Mouse (Mus musculus): Measurements from ENCODE around the gene Rb1. TPM values are rescaled to one million over a fixed set of nuclear protein-coding genes. Genes with fewer than 3 reads are reported as not detected.

Gene Rb1
- polyA plus RNA-seq, 1 experiment from 2014 or later = 14.4 TPM

DNA sequence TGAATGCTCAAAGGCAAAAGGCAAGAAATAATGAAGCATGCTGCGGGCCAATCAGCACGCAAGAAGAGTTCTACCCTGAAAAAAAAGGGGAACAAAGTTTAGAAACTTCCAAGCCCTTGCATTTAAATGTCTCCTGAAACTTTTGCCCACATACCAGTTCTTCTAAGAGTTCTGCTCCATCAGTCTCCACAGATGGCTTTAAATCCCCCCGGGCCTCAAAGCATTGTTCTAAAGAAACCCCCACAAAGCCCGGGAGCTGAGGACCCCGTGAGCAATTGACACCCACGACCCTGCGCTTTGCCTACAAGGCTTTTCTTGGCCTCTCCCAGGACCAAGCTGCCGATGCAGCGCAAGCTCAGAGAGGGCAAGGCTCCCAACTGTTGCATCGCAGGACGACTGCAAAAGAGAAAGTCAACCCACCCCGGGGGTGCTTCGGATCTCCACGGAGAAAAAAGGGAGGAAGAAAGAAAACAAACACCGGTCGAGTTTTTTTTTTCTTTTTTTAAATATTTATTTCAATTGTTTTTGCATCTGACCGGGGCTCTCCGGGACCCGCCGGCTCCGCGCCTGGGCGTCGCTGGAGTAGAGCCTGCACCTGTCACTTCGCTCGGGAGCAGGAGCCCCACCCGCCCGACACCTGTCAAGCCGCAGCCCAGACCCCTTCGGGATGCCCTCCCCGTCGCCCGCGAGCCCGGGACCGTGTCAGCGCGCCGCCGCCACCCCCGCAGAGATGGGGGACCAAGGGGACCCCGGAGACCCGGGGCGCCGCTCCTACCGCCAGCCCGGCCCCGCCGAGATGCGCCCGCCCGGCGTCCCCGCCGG, 777 bp downstream of the Rb1 start:
- H3K36me3 ChIP-seq (ENCODE audit: control insufficient read depth, insufficient read depth, low read length) = no peaks in the 10 kb centered on the region

DNA sequence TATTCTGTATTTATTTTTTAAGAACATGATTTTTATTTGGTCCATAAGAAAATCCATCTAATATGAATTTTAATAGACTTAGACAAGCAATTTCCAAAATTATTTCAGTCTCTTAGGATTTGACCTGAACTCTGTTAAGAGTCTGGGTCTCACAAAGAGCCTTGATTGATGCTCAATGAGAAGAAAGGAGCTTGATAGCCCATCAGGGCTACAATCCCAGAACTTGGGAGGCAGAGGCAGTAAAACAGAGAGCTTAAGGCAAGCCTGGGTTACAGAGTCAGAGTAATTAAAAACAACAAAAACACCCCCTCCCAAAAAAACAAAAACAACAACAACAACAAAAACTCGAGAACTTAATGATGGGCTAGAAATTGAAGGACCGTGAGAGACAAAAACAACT, 1.7 kb downstream of the Rb1 start:
- Histone ChIP-seq H3K27ac (ENCODE audit: low read length) (no peak overlapping the region), H3K4me2 (ENCODE audit: low read depth, low read length) (no peak overlapping the region), H3K9ac (ENCODE audit: low read length) (no peak overlapping the region), H3K9me3 (ENCODE audit: control insufficient read depth, low read length) (no peaks in the 10 kb centered on the region), H3K36me3 (ENCODE audit: control insufficient read depth, insufficient read depth, low read length) (no peaks in the 10 kb centered on the region), H3K4me3 (ENCODE audit: low read length) (no peak overlapping the region), H3K4me1 (replicated peaks; ENCODE audit: control insufficient read depth, insufficient read depth, low read length) (peaks cover 4% of the 10 kb centered on the region), H3K27me3 (ENCODE audit: control insufficient read depth, insufficient read depth, low read depth, low read length) (no peaks in the 10 kb centered on the region)
- no peak for ATAC-seq (ENCODE audit: low read depth)
- WGBS = 76% methylated on average over 2 of the region's 2 CpGs

More for the DNA sequence above, 777 bp downstream of the Rb1 start:
- H3K4me1 ChIP-seq (replicated peaks; ENCODE audit: control insufficient read depth, insufficient read depth, low read length) = peaks cover 4% of the 10 kb centered on the region
- H3K27ac ChIP-seq (ENCODE audit: low read length) = peak overlapping the region; percentile 90
- H3K4me2 ChIP-seq (ENCODE audit: low read depth, low read length) = peak overlapping the region; percentile 91
- peak; percentile 36 for ATAC-seq (ENCODE audit: low read depth)
- peak overlapping the region; percentile 88 for H3K4me3 ChIP-seq (ENCODE audit: low read length)
- under 1% methylated on average over 43 of the region's 55 CpGs for WGBS
- no peaks in the 10 kb centered on the region for H3K27me3 ChIP-seq (ENCODE audit: control insufficient read depth, insufficient read depth, low read depth, low read length)
- peak overlapping the region; percentile 73 for H3K9ac ChIP-seq (ENCODE audit: low read length)
- H3K9me3 ChIP-seq (ENCODE audit: control insufficient read depth, low read length) = no peaks in the 10 kb centered on the region

DNA sequence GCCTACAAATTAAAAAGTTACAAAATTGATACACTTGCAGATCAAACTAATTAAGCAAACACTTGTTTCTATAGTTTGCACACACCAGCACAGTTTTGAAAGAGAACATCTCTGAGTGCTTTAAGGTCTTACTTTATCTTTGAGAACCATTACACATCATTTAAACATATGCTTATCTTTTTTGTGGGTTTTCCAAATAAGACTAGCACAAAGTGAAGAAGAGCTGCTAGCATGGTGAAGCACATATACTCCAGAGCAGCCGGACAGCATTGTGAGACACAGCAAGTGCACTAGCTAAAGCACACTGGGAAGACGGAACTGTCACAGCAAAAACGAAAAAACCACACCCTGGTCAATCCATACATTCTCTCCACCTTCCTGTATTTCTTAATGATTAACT, 3.5 kb downstream of the Rb1 start:
- no peaks in the 10 kb centered on the region for H3K9me3 ChIP-seq (ENCODE audit: control insufficient read depth, low read length)
- peaks cover 4% of the 10 kb centered on the region for H3K4me1 ChIP-seq (replicated peaks; ENCODE audit: control insufficient read depth, insufficient read depth, low read length)
- H3K4me3 ChIP-seq (ENCODE audit: low read length) = no peak overlapping the region
- no peak for ATAC-seq (ENCODE audit: low read depth)
- H3K9ac ChIP-seq (ENCODE audit: low read length) = no peak overlapping the region
- H3K27me3 ChIP-seq (ENCODE audit: control insufficient read depth, insufficient read depth, low read depth, low read length) = no peaks in the 10 kb centered on the region
- H3K36me3 ChIP-seq (ENCODE audit: control insufficient read depth, insufficient read depth, low read length) = no peaks in the 10 kb centered on the region
- no peak overlapping the region for H3K27ac ChIP-seq (ENCODE audit: low read length)
- no peak overlapping the region for H3K4me2 ChIP-seq (ENCODE audit: low read depth, low read length)
- 79% methylated on average over 3 of the region's 3 CpGs for WGBS

DNA sequence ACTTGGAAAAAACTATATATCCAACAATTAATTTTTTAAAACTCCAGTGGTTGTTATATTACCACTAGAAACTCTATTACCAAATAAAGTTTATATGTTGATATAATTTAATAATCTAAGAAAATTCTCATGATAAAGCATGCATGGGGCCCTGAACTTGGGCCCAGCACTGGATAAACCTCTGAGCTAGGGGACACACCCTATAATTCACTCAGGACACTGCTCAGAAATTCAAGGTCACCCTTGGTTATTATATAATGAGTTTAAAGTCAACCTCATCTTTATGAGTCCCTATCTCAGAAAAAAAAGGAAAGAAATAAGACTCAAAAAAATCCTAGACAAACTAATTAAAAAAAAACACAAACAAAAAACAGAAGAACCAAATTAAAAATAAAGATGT, 8.7 kb downstream of the Rb1 start:
- Histone ChIP-seq H3K9me3 (ENCODE audit: control insufficient read depth, low read length) (no peaks in the 10 kb centered on the region), H3K36me3 (ENCODE audit: control insufficient read depth, insufficient read depth, low read length) (no peaks in the 10 kb centered on the region), H3K4me1 (replicated peaks; ENCODE audit: control insufficient read depth, insufficient read depth, low read length) (no peaks in the 10 kb centered on the region), H3K4me2 (ENCODE audit: low read depth, low read length) (no peak overlapping the region), H3K4me3 (ENCODE audit: low read length) (no peak overlapping the region), H3K27ac (ENCODE audit: low read length) (no peak overlapping the region), H3K9ac (ENCODE audit: low read length) (no peak overlapping the region), H3K27me3 (ENCODE audit: control insufficient read depth, insufficient read depth, low read depth, low read length) (no peaks in the 10 kb centered on the region)
- ATAC-seq (ENCODE audit: low read depth) = no peak

DNA sequence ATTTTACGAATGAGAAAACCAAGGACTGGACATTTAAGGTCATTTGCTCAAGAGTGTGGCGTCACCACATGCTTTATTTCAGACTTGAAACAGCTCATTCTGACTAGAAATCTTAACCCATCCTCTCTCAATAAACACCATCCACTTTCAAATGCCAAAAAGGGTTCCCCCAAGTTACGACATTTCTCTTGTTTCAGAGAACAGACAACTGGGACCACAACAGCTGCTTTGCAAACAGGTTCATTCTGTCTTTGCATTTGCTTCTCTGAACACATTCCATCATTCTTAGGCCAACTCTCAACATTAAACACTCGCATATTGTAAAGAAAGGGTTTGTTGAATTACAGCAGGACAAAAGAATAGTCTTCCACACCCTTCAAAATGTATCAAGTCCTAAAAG, 11.8 kb downstream of the Rb1 start:
- Histone ChIP-seq H3K27ac (ENCODE audit: low read length) (no peak overlapping the region), H3K36me3 (ENCODE audit: control insufficient read depth, insufficient read depth, low read length) (no peaks in the 10 kb centered on the region)

DNA sequence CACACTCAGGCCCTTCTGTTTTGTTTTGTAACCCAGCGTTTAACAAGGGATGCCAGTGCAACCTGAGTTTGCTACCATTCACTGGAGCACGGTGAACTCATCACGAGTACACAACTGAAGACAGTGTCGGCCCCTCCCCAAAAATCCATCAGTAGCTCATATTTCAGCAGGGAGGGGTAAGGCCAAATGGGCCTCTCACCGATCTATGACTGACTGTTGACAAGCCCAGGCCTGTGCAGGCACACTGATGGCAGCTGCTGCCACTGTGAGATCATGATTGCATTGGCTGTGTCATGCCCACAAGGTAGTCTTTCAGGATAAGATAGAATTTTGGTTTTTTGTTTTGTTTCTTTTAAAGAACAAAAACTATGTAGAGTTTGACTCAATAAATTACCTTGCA, 12.2 kb downstream of the Rb1 start:
- no peaks in the 10 kb centered on the region for H3K9me3 ChIP-seq (ENCODE audit: control insufficient read depth, low read length)
- no peak overlapping the region for H3K4me2 ChIP-seq (ENCODE audit: low read depth, low read length)
- no peaks in the 10 kb centered on the region for H3K27me3 ChIP-seq (ENCODE audit: control insufficient read depth, insufficient read depth, low read depth, low read length)
- no peaks in the 10 kb centered on the region for H3K4me1 ChIP-seq (replicated peaks; ENCODE audit: control insufficient read depth, insufficient read depth, low read length)
- H3K9ac ChIP-seq (ENCODE audit: low read length) = no peak overlapping the region
- no peak overlapping the region for H3K4me3 ChIP-seq (ENCODE audit: low read length)
- ATAC-seq (ENCODE audit: low read depth) = 0 out of 2 replicates have a peak, but pooled peaks have one; percentile 26
- H3K27ac ChIP-seq (ENCODE audit: low read length) = no peak overlapping the region
- 30% methylated on average over 5 of the region's 5 CpGs for WGBS
- no peaks in the 10 kb centered on the region for H3K36me3 ChIP-seq (ENCODE audit: control insufficient read depth, insufficient read depth, low read length)

More for the DNA sequence above, 11.8 kb downstream of the Rb1 start:
- 67% methylated on average over 4 of the region's 4 CpGs for WGBS
- H3K4me1 ChIP-seq (replicated peaks; ENCODE audit: control insufficient read depth, insufficient read depth, low read length) = no peaks in the 10 kb centered on the region
- H3K9me3 ChIP-seq (ENCODE audit: control insufficient read depth, low read length) = no peaks in the 10 kb centered on the region
- ATAC-seq (ENCODE audit: low read depth) = no peak
- no peaks in the 10 kb centered on the region for H3K27me3 ChIP-seq (ENCODE audit: control insufficient read depth, insufficient read depth, low read depth, low read length)
- H3K4me3 ChIP-seq (ENCODE audit: low read length) = no peak overlapping the region
- H3K4me2 ChIP-seq (ENCODE audit: low read depth, low read length) = no peak overlapping the region
- H3K9ac ChIP-seq (ENCODE audit: low read length) = no peak overlapping the region

DNA sequence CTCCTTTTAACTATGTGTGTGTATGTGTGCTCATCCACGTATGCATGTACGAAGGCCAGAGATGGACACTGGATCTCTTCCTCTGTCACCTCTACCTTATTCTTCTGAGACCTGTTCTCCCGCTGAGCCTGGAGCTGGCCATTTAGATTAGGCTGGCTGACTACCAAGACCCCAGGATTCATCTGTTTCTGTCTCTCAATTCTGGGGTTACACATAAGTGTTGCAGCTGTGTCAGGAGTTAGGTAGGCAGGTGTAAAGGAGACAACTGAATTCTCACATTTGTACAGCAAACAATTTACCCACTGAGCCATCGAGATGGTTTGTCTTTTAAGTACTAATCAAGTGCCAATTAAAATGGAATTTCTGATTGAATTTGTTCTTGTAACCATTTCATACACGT, 12.7 kb downstream of the Rb1 start:
- Histone ChIP-seq H3K27me3 (ENCODE audit: control insufficient read depth, insufficient read depth, low read depth, low read length) (no peaks in the 10 kb centered on the region), H3K4me3 (ENCODE audit: low read length) (no peak overlapping the region), H3K4me2 (ENCODE audit: low read depth, low read length) (no peak overlapping the region), H3K27ac (ENCODE audit: low read length) (no peak overlapping the region), H3K9me3 (ENCODE audit: control insufficient read depth, low read length) (no peaks in the 10 kb centered on the region), H3K4me1 (replicated peaks; ENCODE audit: control insufficient read depth, insufficient read depth, low read length) (no peaks in the 10 kb centered on the region), H3K9ac (ENCODE audit: low read length) (no peak overlapping the region), H3K36me3 (ENCODE audit: control insufficient read depth, insufficient read depth, low read length) (no peaks in the 10 kb centered on the region)
- 83% methylated on average over 5 of the region's 5 CpGs for WGBS
- ATAC-seq (ENCODE audit: low read depth) = no peak

DNA sequence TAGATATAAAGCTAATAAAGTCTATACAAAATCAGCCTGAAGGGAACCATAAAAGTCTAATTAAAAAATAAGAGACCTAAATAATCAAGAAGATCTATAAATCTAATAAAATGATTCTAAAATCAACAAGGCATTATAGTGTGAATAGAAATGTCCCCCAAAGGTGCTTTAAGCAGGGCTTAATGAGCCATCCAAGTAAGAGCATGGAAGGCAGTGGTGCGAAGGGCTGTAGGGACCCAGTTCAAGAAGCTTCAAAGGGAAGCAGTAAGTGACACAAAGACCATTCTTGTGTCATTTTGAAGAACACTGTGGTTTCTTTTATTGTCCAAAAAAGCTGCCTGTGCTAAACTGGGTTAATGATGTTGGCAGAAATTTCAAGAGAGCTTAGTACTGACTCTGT, 18.1 kb downstream of the Rb1 start:
- Histone ChIP-seq H3K9me3 (ENCODE audit: control insufficient read depth, low read length) (no peaks in the 10 kb centered on the region), H3K9ac (ENCODE audit: low read length) (no peak overlapping the region), H3K4me3 (ENCODE audit: low read length) (no peak overlapping the region), H3K4me1 (replicated peaks; ENCODE audit: control insufficient read depth, insufficient read depth, low read length) (no peaks in the 10 kb centered on the region), H3K36me3 (ENCODE audit: control insufficient read depth, insufficient read depth, low read length) (no peaks in the 10 kb centered on the region), H3K27ac (ENCODE audit: low read length) (no peak overlapping the region), H3K4me2 (ENCODE audit: low read depth, low read length) (no peak overlapping the region), H3K27me3 (ENCODE audit: control insufficient read depth, insufficient read depth, low read depth, low read length) (no peaks in the 10 kb centered on the region)
- no peak for ATAC-seq (ENCODE audit: low read depth)
- WGBS = 96% methylated on average over 1 of the region's 1 CpGs

DNA sequence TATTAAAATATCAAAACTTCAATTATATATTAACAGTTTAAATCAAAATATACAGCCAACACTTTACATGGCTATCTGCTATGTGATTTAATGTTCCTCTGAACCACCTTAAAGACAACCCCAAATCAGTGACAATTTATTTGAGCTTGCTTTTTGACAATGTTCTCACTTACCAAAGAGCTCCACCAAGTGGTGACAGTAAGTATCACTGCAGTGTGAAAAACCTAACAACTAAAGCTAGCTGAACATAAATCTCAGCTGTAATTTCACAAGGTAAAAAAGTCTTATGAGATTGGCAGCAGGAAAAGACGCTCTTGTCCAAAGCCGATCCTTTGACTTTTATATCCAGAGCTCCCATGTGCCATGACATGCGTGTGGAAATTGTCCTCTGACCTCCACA, 22.4 kb downstream of the Rb1 start:
- Histone ChIP-seq H3K27ac (ENCODE audit: low read length) (no peak overlapping the region), H3K4me1 (replicated peaks; ENCODE audit: control insufficient read depth, insufficient read depth, low read length) (no peaks in the 10 kb centered on the region), H3K9me3 (ENCODE audit: control insufficient read depth, low read length) (no peaks in the 10 kb centered on the region), H3K36me3 (ENCODE audit: control insufficient read depth, insufficient read depth, low read length) (no peaks in the 10 kb centered on the region), H3K27me3 (ENCODE audit: control insufficient read depth, insufficient read depth, low read depth, low read length) (no peaks in the 10 kb centered on the region), H3K4me3 (ENCODE audit: low read length) (no peak overlapping the region), H3K9ac (ENCODE audit: low read length) (no peak overlapping the region), H3K4me2 (ENCODE audit: low read depth, low read length) (no peak overlapping the region)
- ATAC-seq (ENCODE audit: low read depth) = no peak
- 26% methylated on average over 3 of the region's 3 CpGs for WGBS

Measured in lung, embryonic 16.5 days (tissue).